Mouse (Mus musculus) urinary bladder, postnatal 0 days (tissue): ENCODE data around the gene Mta3. TPM values are rescaled to one million over a fixed set of nuclear protein-coding genes. Genes with fewer than 3 reads are reported as not detected.

Source experiments
- polyA plus RNA-seq: library from polyadenylated mRNA; unstranded; fragments of >200 nt; fragmentation: Nextera tagmentation; extraction: Ambion mirVana; gene quantifications from 2 replicates; pipeline ENCODE4 v1.2.1, GENCODE M21; 2015

Gene Mta3
- 41.0 and 48.8 TPM in 2 replicates for polyA plus RNA-seq

DNA sequence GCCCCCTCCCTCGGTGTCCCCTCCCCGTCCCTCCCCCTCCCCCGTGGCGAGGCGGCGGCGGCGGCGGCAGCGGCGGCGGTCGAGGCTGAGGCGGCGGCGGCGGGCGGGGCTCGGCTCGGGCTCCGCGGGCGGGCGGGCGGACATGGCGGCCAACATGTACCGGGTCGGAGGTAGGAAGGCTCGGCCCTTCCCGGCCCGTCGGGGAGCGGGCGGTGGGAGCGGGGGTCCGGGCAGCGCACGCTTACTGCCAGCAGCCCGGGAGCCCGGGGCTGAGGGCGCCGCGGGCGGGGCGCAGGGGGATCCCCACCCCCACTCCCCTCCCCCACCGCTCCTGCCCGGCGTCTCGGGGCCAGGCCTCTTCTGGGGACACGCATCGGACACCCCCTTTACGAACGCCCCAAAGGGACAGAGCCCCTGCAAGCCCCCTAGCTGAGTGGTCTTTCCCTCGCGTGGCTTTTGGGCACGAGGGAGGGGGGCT lies at the start of gene Mta3:
Gene Mta3, plus strand, starts transcription at position 48 of the 478 bp plus-strand sequence.

DNA sequence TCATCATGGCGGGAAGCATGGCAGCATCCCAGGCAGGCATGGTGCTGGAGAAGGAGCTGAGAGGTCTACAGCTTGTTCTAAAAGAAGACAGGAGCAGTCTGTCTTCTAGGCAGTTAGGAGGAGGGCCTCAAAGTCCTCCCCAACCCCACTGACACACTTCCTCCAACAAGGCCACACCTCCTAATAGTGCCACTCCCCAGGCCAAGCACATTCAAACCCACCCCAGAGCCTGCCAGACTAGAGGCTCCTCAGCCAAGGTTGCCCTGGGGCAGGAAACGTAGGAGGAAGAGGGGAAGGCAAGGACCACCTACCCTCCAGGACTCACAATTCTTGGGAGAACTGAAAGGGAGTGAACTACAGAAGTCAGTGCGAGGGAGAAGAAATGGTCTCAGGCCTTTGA lies 141.9 kb downstream of the Mta3 start, which contains the start of gene Haao:
Gene Haao, minus strand, starts transcription at position 149 of the 400 bp plus-strand sequence.

Other genes with a start within 250 kb of the Mta3 start
- gene Cox7a2l, start 188.8 kb upstream of the Mta3 start, polyA plus RNA-seq: 148 and 152 TPM in 2 replicates
- not detected in 2 replicates for gene Kcng3, start 74.3 kb upstream of the Mta3 start, polyA plus RNA-seq
- gene Haao, start 141.8 kb downstream of the Mta3 start, polyA plus RNA-seq: 0.18 and 0.19 TPM in 2 replicates